Mouse (Mus musculus): Measurements from ENCODE around the gene Rps21. TPM values are rescaled to one million over a fixed set of nuclear protein-coding genes. Genes with fewer than 3 reads are reported as not detected.
A peak's percentile ranks its signal among the peaks of the same experiment; 100 is the strongest.

Gene Rps21
- polyA plus RNA-seq, 1 experiment from 2014 or later: 560 TPM

DNA sequence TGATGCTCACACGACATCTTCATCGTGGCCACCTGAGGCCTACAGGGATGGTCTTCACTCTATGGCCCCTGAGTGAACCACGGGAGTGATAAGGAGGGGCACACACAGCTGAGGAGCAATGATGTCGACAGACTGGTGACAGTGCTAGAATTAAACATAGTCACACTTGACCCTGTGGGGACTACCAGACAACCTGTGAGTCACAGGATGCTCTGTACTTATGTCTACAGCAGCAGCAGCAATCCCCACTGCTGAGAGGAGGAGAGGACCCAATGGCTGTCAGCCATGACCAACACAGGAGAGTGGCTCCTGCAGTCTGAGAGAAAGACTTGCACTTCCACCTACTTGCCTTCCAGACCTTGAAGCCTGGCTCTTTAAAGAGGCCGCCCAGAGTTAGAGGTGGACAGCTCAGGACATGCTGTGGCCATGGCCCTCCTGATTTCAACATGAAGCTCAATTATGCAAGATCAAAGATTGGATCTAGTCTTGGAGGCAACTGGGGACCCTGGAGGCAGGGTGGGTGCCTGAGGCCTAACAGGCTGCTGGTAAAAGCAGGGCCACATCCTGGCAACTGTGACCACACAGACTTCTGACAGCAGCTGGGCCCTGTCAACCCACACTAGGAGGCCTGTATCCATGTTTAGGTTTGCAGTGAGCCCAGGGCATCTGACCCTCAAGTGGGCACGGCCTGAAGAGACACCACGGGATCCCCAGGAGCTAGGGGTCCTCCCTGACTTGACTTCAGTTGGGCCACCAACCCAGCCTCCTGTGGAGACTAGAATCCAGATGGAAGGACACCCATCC lies 23.9 kb upstream of the Rps21 start:
- Histone ChIP-seq H3K4me1 (peaks cover 16% of the 10 kb centered on the region), H3K36me3 (replicated peaks) (no peaks in the 10 kb centered on the region), H3K27me3 (ENCODE audit: poor library complexity, severe bottlenecking) (peaks cover 6% of the 10 kb centered on the region; the same call in 1 of the 2 replicates), H3K4me3 (no peak overlapping the region), H3K27ac (no peak overlapping the region), H3K9me3 (no peaks in the 10 kb centered on the region)
- DNase-seq (ENCODE audit: extremely low spot score, low spot score): no peak
- 90% methylated on average over 7 of the region's 7 CpGs for WGBS

DNA sequence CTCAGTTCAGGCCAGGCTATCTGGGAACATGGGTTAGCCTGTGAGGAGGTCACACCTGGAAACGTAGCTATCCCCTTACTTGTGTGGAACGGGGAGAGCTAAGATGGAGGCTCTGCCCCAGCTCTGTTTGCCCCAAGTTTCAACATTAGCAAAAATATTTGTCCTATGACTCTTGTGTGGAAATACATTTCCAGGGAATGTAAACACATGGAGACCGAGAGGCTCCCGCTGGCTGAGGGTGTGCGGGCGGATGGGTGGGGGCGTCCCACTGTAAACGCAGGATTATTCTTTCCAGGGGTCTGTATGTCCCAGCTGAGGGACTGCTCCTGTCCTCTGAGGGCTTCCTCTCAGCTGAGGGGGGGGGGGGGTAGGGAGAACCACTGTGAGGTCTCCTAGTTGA lies 22.8 kb upstream of the Rps21 start:
- Histone ChIP-seq H3K27ac (peak overlapping the region; percentile 45; the same call in 1 of the 2 replicates), H3K27me3 (ENCODE audit: poor library complexity, severe bottlenecking) (no peaks in the 10 kb centered on the region), H3K36me3 (replicated peaks) (no peaks in the 10 kb centered on the region), H3K4me1 (peaks cover 13% of the 10 kb centered on the region), H3K4me3 (no peak overlapping the region), H3K9me3 (no peaks in the 10 kb centered on the region)
- WGBS: 94% methylated on average over 8 of the region's 8 CpGs
- no peak for DNase-seq (ENCODE audit: extremely low spot score, low spot score)

DNA sequence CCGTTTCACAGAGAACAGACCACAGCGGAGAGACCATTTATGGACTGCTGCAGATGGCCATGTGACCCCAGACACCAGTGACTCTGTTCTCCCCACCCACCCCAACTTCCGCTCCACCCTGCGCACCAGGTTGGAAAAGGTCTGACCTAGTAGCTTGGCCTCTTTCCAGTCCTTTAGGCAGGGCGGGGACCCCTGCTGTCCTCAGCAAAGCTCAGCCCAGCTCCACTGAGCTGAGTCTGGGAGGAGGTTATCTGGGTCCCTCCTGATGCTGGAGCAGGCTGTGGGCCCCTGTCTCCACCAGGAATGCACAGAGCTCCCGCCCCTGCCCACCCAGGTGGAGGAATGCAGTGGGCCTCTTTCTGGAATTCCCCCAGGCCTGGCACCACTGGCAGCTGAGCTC lies 22.2 kb upstream of the Rps21 start:
- no peaks in the 10 kb centered on the region for H3K27me3 ChIP-seq (ENCODE audit: poor library complexity, severe bottlenecking)
- peak overlapping the region; percentile 45; the same call in 1 of the 2 replicates for H3K27ac ChIP-seq
- peaks cover 13% of the 10 kb centered on the region for H3K4me1 ChIP-seq
- WGBS: 64% methylated on average over 6 of the region's 6 CpGs
- H3K9me3 ChIP-seq: no peaks in the 10 kb centered on the region
- H3K36me3 ChIP-seq (replicated peaks): no peaks in the 10 kb centered on the region
- DNase-seq (ENCODE audit: extremely low spot score, low spot score): no peak
- H3K4me3 ChIP-seq: no peak overlapping the region

DNA sequence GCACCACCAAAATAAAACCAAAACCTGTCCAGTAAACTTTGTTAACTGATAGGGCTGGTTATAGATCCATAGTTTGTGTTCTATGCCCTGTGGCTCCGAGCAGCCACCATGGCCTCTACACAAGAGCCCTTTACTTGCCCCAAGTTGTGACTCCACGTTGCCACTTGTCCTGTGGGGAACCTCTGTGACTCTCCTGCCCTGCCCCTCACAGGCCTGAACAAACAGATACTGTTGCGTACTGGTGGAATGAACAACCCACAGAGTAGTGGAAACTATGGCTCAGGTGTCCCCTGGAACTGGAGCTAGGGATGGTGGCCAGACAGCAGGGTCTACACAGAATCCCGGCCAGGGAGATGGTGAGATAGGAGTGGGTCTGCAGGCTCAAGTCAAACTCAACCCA lies 21.4 kb upstream of the Rps21 start:
- Histone ChIP-seq H3K9me3 (no peaks in the 10 kb centered on the region), H3K36me3 (replicated peaks) (no peaks in the 10 kb centered on the region), H3K27me3 (ENCODE audit: poor library complexity, severe bottlenecking) (no peaks in the 10 kb centered on the region), H3K27ac (0 out of 2 replicates have a peak overlapping the region, but pooled peaks have one; percentile 12), H3K4me3 (no peak overlapping the region), H3K4me1 (peaks cover 13% of the 10 kb centered on the region)
- 92% methylated on average over 4 of the region's 4 CpGs for WGBS
- no peak for DNase-seq (ENCODE audit: extremely low spot score, low spot score)

DNA sequence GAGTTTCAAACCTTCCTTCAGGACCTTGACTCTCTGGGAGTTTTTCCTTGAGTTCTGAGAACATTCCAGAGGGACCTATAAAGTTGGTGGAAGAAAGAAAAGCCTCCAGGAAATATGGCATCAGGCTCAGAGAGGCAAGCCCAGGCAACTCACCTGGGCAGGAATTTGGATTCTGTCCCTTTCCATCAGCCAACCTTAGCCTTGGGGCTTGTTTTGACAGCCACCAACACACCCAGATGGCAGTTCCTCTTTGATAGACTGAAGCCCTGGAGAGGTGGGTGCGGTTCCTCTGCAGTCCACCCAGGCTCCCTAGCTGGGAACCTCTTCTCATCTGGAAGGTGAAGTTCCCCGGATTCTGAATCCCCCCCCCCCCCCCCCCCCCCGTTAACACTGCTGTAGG lies 20.7 kb upstream of the Rps21 start:
- H3K36me3 ChIP-seq (replicated peaks): no peaks in the 10 kb centered on the region
- H3K4me1 ChIP-seq: peaks cover 13% of the 10 kb centered on the region
- 0 out of 2 replicates have a peak overlapping the region, but pooled peaks have one; percentile 12 for H3K27ac ChIP-seq
- no peaks in the 10 kb centered on the region for H3K9me3 ChIP-seq
- H3K4me3 ChIP-seq: no peak overlapping the region
- DNase-seq (ENCODE audit: extremely low spot score, low spot score): no peak
- 60% methylated on average over 3 of the region's 3 CpGs for WGBS
- H3K27me3 ChIP-seq (ENCODE audit: poor library complexity, severe bottlenecking): no peaks in the 10 kb centered on the region

DNA sequence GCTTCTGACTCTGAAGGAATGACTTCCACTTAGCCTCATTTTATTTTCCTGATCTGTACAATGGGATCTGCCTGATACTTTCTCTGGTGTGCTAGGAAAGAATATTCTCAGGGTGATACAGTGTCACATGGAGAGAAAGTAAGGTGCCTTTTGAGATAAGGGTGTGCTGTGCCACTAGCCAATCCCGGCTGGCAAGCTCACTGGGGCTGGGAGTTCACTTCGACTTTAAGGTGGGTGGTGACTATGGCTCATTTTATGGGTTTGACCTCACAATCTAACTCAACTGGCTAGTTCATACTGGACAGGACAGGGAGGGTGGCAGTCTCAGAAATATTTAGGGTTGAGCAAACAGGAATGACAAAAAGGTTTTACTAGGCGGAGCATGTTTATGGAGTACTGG lies 20.2 kb upstream of the Rps21 start:
- 84% methylated on average over 3 of the region's 3 CpGs for WGBS
- Histone ChIP-seq H3K27me3 (ENCODE audit: poor library complexity, severe bottlenecking) (no peaks in the 10 kb centered on the region), H3K27ac (no peak overlapping the region), H3K9me3 (no peaks in the 10 kb centered on the region), H3K4me3 (no peak overlapping the region), H3K4me1 (peaks cover 11% of the 10 kb centered on the region), H3K36me3 (replicated peaks) (no peaks in the 10 kb centered on the region)
- no peak for DNase-seq (ENCODE audit: extremely low spot score, low spot score)

DNA sequence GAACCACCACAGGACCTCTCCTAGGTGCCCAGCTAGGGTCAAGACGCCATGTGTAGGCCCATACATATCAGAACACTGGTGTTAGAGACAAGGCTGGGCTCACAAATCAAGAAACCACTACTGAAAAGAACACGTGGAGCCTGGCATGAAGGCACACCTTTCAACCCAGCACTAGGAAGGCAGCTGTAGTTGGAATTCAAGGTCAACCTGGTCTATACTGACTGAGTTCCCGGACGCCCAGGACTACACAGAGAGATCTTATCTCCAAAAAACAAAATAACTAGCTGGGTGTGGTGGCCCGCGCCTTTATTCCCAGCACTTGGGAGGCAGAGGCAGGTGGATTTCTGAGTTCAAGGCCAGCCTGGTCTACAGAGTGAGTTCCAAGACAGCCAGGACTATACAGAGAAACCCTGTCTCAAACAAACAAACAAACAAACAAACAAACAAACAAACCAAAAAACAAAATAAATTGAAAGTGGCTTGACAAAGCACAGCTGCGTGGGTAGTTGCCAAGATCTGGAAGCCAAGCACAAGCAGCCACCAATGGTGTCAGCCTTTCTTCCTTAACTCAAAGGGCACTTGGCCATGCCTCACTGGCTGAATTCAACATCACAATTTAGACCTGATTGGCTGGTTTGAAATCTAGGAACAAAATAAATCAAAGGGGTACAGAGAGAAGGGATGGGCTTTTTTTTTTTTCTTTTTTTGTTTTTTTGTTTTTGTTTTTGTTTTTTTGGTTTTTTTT lies 19.4 kb upstream of the Rps21 start:
- 94% methylated on average over 7 of the region's 7 CpGs for WGBS
- no peaks in the 10 kb centered on the region for H3K27me3 ChIP-seq (ENCODE audit: poor library complexity, severe bottlenecking)
- DNase-seq (ENCODE audit: extremely low spot score, low spot score): no peak
- H3K4me1 ChIP-seq: peaks cover 11% of the 10 kb centered on the region
- no peak overlapping the region for H3K27ac ChIP-seq
- no peaks in the 10 kb centered on the region for H3K9me3 ChIP-seq
- H3K36me3 ChIP-seq (replicated peaks): no peaks in the 10 kb centered on the region
- no peak overlapping the region for H3K4me3 ChIP-seq

DNA sequence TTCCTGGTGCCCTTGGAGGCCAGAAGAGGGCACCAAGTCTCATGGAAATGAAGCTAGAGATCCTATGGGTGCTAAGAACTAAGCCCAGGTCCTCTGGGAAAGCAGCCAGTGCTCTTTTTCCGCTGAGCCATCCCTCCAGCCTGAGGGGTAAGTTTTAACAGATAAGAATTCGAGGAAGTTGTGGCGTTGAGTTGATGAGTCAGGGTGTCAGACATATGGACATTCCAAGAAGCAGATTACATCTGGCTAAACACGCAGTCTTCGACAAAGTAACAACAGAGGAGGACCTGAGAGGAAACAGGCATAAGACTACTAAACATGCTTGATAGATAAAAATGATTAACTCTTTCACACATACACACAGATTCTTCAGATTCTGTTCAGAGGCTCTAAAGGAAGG lies 18.6 kb upstream of the Rps21 start:
- 88% methylated on average over 5 of the region's 5 CpGs for WGBS
- no peak overlapping the region for H3K4me3 ChIP-seq
- H3K27me3 ChIP-seq (ENCODE audit: poor library complexity, severe bottlenecking): no peaks in the 10 kb centered on the region

DNA sequence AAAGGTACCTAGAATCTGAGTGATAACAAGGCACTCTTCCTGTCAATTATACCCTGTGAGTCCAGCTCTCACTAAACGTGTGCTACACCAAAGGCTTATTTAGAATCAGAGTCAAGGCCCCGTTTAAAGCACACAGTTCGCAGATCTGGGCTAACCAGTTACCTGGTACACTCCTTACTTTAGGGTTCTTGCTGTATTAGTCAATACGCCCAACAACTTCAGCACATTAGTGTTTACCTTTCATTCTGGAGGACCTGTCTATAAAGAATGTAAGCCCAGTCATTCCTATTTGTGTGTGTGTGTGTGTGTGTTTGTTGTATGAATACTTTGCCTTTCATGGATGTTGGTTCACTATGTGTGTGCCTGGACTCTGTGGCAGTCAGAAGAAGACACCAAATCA lies 14.1 kb upstream of the Rps21 start:
- WGBS: 94% methylated on average over 4 of the region's 4 CpGs
- no peaks in the 10 kb centered on the region for H3K36me3 ChIP-seq (replicated peaks)
- no peak overlapping the region for H3K27ac ChIP-seq
- H3K4me1 ChIP-seq: no peaks in the 10 kb centered on the region
- no peak overlapping the region for H3K4me3 ChIP-seq
- no peak for DNase-seq (ENCODE audit: extremely low spot score, low spot score)
- no peaks in the 10 kb centered on the region for H3K27me3 ChIP-seq (ENCODE audit: poor library complexity, severe bottlenecking)
- H3K9me3 ChIP-seq: no peaks in the 10 kb centered on the region

More for the DNA sequence above, 18.6 kb upstream of the Rps21 start:
- Histone ChIP-seq H3K4me1 (peaks cover 11% of the 10 kb centered on the region), H3K27ac (no peak overlapping the region), H3K36me3 (replicated peaks) (no peaks in the 10 kb centered on the region), H3K9me3 (no peaks in the 10 kb centered on the region)
- no peak for DNase-seq (ENCODE audit: extremely low spot score, low spot score)

DNA sequence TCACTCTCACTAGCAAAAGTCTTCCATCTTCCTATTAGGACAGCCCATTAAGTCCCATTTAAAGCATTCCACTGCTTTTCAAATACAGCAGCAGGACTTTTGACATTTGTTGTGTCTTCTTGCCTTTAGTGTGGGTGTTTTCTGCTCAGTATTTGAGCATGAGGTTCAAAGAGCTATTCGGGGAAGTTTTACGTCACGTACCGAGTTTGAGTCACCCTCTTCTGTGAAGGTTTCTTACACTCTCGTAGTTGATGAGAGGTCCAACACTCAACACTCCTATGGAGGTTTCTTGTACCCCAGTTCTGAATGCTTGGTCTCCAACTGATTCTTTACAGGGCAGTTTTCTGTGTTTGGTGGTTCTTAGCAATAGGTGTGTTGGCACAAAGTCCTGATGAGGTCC lies 9.3 kb upstream of the Rps21 start:
- Histone ChIP-seq H3K27me3 (ENCODE audit: poor library complexity, severe bottlenecking) (no peaks in the 10 kb centered on the region), H3K36me3 (replicated peaks) (no peaks in the 10 kb centered on the region), H3K27ac (no peak overlapping the region), H3K9me3 (no peaks in the 10 kb centered on the region), H3K4me3 (no peak overlapping the region), H3K4me1 (peaks cover 18% of the 10 kb centered on the region)
- no peak for DNase-seq (ENCODE audit: extremely low spot score, low spot score)
- 93% methylated on average over 5 of the region's 5 CpGs for WGBS

DNA sequence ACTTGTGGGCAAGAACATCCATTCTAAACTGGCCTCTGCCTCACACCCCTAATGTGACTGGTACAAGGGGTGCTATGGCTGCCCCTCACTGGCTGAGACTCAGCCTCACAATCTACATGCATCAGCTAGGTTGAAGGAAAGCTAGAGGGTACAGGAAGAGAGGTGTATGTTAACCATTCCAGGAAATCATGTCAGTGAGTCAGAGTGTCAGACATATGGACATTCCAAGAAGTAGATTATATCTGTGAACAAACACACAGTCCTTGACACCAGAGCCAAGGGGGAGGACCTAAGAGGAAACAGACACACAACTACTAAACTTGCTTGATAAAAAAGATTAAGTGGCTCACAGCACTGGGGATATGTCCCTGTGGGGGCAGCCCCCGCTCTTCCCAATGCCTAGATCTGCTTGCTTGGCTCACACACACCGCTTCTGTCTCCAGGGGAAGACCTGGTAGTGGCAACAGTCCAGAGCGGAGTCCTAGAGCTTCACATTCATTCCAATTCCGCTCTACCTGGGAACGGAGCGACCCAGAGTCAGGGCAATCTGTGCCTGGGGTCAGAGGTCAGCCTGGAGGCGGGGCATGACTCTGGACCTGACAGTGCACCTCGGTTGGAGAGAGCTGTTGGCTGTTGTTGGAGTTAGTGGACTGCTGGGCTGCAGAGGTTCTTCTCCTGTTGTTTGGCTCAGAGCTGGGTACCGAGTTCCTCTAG lies 8.1 kb upstream of the Rps21 start:
- no peaks in the 10 kb centered on the region for H3K36me3 ChIP-seq (replicated peaks)
- no peak for DNase-seq (ENCODE audit: extremely low spot score, low spot score)
- WGBS: 62% methylated on average over 9 of the region's 9 CpGs

DNA sequence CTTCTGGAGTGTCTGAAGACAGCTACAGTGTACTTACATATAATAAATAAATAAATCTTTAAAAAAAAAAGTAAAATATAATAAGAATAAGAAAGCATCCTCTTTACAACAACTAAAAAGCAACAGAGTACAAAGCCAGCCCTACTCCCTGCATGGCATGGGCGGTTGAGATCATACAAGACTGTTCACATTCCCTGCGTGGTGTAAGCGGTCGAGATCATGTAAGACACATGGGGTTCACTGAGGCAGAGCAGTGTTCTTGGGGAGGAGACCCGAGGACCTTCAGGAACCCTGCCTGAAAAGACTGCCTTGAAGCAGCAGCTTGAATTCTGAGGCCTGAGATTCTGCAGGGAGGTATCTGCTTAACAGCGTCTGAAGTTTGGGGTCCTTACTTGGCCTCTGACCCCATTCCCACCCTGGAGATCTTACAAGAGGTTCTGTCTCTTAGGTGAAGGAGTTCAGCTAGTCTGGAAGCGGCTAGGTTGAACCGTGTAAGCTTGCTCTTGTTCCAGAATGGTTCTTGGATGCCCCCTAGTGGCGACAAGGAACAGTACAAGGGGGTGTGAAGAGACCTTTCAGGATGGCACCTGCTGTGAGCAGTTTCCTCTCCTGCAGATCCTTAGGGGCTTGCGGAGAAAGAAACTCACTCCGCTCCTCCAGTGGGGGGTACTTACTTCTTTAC lies 6.1 kb upstream of the Rps21 start:
- WGBS: 32% methylated on average over 11 of the region's 11 CpGs
- Histone ChIP-seq H3K4me3 (no peak overlapping the region), H3K27me3 (ENCODE audit: poor library complexity, severe bottlenecking) (no peaks in the 10 kb centered on the region), H3K27ac (peak overlapping the region; percentile 56), H3K4me1 (peaks cover 23% of the 10 kb centered on the region), H3K36me3 (replicated peaks) (no peaks in the 10 kb centered on the region), H3K9me3 (no peaks in the 10 kb centered on the region)
- DNase-seq (ENCODE audit: extremely low spot score, low spot score): peak; percentile 80

More for the DNA sequence above, 8.1 kb upstream of the Rps21 start:
- Histone ChIP-seq H3K4me1 (peaks cover 18% of the 10 kb centered on the region), H3K27ac (no peak overlapping the region), H3K27me3 (ENCODE audit: poor library complexity, severe bottlenecking) (no peaks in the 10 kb centered on the region), H3K4me3 (no peak overlapping the region), H3K9me3 (no peaks in the 10 kb centered on the region)

Measured in forebrain, embryonic 10.5 days (tissue).